Mouse (Mus musculus): Measurements from ENCODE around the gene Vps13d. TPM values are rescaled to one million over a fixed set of nuclear protein-coding genes. Genes with fewer than 3 reads are reported as not detected.
A peak's percentile ranks its signal among the peaks of the same experiment; 100 is the strongest.

Vps13d gene
- total RNA-seq, 2 experiments from 2014 or later = 61.5 to 64.3 TPM

DNA sequence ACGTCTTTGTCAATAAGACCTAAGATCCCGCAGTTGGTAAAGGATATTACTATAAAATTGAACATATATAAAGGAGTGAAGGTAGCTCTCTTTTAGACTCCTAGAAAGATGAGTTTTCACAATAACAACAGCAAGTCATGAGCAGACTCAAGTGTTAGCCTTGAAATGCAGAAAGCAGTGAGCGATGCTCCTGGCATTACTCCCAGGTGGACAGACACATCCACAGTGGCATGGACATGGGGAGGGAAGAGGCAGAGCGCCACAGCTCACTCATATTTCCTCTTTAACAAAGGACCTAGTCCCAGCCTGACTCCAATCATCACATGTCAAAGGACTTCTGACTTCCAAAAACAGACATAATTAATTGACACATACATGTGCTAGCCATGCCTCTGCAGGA is 30.7 kb downstream of the Vps13d start:
- intact Hi-C loops (cut with DNase I) = loop anchor here (5.0 kb wide), 1 partner anchor 397 kb away; no protein-coding TSS in a partner anchor
- no peak for DNase-seq (ENCODE audit: low spot score)

DNA sequence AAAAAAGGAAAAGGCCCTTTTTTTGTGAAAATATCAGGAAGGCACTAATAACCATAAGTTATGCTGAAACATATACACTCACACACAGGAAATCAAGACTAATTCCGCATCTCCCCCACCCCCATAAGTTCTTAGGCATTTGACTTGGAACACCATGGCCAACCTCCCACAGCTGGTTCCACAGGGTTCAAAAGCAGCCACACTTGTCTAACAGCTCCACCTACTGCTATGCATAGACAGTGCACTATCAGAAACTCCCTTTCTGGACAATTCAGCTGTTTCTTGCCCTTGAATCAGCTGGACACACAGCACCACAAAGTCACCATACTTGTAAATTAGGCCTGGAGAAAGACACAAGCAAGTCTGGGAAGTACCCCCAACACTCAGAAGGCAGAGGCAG is 33.6 kb downstream of the Vps13d start:
- DNase-seq (ENCODE audit: low spot score) = no peak
- intact Hi-C loops (cut with DNase I) = loop anchor here (5.0 kb wide), 1 partner anchor 394 kb away; no protein-coding TSS in a partner anchor

DNA sequence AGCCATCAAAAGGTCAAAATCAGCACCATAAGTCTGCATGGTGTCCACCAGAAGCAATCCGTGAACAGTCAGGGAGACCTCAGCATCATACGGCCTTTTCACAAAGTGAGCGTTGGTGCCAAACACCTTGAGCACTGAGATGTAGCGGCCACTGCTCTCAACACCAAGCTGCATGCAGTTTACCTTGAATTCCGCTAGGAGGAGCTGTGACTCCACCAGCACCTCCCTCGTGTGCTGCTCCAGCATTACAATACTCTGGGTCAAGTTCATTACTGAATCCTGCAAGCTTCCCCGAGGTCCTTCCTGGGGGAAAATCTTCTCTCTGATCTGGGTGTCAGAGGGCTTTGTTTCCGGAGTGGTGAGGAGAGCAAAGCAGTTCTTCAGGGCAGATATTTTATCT is 38.8 kb downstream of the Vps13d start:
- DNase-seq (ENCODE audit: low spot score) = peak; percentile 15
- intact Hi-C loops (cut with DNase I) = loop anchor here (2.0 to 5.0 kb wide), 4 partner anchors 36 to 139 kb away; no protein-coding TSS in a partner anchor

DNA sequence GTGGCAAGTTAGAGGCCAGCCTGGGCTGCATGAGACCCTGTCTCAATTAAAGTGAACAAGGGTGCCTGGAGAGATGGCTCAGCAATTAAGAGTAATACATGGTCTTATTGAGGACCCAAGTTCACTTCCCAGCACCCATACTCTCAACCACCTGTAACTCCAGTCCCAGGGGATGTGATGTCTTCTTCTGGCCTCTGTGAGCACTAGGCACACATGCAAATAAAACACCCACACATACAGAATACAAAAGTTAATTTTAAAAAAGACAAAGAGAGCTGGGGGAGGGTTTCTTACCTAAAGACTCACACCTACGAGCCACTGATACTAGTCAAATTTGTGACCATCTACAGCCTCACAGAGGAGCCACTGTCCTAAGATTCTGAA is 43.7 kb downstream of the Vps13d start:
- intact Hi-C loops (cut with DNase I) = no loop called here
- DNase-seq (ENCODE audit: low spot score) = no peak

DNA sequence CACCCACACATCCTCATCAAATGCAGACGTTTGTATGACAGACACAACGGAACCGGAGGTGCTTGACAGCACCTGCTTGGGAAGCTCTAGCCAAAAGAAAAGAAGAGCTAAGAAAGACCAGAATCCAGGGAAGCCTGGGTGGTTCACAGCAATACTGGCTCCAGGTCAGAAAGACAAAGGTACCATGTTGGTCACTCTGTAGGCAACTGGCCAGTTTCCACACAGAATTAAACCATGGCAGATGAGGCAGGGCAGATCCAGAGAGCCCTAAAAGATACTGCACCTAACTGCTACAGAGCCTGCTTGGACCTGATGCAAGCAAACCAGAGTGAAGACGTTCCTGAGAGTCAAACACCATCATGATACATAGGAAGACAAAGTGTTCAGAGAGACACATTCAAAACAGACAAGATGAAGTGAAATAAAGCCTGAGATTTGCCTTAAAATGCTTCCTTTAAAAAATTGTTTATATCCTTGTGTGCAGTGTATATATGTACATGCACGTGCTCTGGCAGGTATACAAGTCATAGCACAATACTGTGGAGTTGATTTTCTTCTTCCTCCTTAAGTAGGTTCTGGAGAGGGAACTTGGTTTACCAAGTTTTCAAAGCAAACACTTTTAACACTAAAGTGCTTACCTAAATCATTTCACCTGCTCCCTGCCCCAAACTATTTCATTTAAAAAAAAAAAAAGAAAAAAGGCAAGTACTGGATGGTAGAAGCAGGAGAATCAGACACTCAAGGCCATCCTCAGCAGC is 44.3 kb downstream of the Vps13d start:
- DNase-seq (ENCODE audit: low spot score) = no peak
- intact Hi-C loops (cut with DNase I) = no loop called here

DNA sequence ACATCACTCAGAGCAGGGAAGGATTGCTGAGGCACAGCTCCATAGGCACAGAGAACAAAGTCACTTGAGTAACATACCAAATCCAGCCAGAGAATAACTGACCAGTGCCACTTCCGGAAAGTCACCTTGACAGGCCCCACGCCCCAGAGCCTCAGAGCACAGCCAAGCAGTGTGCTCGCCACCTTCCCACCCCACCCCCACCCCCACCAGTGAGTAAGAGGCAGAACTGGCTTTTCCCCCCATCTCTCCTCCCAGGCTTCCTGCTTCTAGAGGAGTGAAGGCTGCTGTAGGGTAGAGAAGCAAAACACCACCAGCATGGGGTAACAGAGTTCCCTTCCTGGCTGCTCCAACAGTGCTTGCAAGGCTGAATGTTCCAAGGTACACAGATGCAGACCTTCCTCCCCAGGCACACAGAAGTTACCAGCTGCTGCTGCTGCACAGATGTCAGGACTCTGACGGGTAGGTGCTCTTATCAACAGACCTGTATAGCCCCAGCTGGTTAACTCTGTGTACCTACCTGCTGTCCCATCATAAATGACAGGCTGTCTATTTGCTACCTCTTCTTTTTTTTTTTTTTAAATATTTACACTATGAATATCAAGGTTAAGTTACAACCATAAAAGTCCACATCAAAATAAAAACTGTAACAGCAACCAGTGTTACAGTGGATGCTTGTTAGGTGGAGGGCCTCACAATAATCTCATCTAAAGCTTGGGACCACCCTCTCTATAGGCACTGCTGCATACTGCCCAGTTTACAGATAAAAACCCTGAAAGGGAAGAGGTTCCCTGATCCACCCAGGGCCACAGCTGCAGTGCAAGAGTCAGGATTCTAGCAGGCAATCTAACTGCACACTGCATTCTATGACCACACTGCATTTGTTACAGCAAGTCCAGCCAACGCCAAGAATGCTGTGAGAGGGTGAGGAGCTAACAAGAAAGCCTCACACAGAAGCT is 47.5 kb downstream of the Vps13d start:
- intact Hi-C loops (cut with DNase I) = no loop called here

DNA sequence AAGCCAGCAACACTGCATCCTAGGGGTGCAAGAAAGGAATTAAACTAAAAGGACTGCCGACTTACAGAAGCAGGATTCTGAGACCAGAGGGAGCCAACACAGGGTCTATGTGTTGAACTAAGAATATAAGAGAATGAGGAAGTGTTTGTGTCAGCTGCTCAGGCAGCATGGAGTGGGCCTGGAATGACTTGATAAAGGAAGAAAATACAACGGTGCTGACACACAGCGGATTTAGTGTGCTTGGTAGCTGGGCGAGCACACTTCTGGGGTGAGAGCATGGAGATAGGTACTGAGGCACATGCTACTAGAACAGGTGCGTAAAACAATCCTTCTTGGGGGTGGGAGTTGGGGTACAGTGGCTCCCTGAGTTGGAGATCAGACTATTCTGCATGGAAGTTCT is 51.3 kb downstream of the Vps13d start:
- intact Hi-C loops (cut with DNase I) = no loop called here
- no peak for DNase-seq (ENCODE audit: low spot score)

More for the DNA sequence above, 47.5 kb downstream of the Vps13d start:
- no peak for DNase-seq (ENCODE audit: low spot score)

DNA sequence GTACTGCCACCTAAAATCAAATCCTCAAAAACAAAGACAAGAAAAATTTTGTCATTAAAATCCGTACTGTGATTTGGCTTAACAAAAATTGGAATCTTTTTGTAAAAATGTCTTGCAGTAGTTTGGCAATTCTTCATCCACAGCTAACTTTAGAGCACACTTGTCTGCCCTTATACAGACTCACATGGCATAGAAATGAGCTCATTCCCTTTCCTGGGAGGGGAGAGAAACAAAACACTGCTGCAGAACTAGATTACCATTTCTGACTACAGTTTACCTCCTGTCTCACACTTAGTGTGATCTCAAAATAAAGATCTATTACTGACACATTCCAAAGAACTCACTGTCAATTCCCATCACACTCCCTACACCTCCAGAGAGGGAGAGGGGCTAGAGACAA is 58.1 kb downstream of the Vps13d start:
- DNase-seq (ENCODE audit: low spot score) = no peak
- intact Hi-C loops (cut with DNase I) = no loop called here

DNA sequence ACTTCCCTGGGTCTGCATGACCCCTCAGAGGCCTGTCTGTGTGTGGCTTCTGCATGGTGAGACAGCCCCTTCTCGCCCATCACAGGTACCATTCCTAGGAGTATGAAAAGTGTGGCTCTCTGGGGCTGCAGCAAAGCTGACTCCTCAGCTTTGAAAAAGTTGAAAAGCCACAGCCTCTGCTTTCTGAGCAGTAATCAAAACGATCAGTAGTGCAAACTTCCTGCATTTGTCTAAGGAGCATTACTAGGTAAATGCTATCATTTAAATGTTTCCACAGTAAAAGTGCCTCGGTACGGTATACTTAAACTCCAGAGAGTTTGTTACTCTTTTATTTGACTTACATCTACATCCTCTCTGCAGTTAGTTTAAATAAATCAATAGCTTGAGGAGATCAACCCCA is 59.3 kb downstream of the Vps13d start:
- intact Hi-C loops (cut with DNase I) = no loop called here
- no peak for DNase-seq (ENCODE audit: low spot score)

DNA sequence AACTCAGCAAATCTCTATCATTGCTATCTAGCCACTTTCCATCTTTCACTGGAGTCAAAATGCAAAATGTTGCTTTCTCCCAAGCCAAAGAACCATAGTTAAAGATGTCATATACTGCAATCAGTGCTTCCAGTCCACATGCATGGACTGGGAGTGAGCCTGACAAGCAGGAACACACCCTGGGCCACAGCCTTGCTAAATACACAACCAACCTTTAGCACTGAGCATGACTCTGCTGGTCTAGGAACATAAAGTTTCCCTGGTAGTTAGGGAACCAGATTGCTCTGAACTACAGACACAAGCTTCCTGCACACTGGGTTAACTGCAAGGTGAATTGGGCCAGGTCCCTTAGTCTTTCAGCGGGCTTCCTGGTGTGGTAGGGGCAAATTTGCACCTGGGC is 64.0 kb downstream of the Vps13d start:
- intact Hi-C loops (cut with DNase I) = no loop called here
- DNase-seq (ENCODE audit: low spot score) = no peak

DNA sequence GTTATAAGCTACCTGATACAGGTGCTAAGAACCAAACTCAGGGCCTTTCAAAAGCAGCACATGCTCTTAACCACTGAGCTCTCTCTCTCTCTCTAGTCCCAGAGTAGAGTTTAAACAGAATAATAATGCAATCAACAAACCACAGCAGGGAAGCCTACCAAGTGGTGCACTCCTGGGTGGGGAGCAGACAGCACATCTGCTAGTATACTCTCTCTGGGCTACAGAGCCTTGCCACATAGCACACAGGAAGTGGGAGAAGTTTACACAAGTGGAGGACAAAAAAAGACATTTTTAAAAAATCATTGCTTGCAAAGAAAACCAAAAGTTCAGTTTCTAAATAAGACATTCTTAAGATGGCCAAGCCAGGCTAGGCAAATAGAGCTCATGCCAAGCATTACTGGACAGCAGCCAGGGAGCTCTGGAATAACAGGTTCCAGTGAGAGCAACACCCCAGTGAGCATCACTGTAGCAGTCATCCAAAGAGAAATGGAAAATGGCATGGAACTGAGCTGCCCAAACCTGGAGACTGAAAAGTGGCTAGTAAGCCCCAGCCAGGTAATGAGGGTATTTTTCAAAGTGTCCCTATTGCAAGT is 64.8 kb downstream of the Vps13d start:
- intact Hi-C loops (cut with DNase I) = loop anchor here (5.0 to 10.0 kb wide), 2 partner anchors 43 to 365 kb away; no protein-coding TSS in a partner anchor
- peak; percentile 17 for DNase-seq (ENCODE audit: low spot score)

DNA sequence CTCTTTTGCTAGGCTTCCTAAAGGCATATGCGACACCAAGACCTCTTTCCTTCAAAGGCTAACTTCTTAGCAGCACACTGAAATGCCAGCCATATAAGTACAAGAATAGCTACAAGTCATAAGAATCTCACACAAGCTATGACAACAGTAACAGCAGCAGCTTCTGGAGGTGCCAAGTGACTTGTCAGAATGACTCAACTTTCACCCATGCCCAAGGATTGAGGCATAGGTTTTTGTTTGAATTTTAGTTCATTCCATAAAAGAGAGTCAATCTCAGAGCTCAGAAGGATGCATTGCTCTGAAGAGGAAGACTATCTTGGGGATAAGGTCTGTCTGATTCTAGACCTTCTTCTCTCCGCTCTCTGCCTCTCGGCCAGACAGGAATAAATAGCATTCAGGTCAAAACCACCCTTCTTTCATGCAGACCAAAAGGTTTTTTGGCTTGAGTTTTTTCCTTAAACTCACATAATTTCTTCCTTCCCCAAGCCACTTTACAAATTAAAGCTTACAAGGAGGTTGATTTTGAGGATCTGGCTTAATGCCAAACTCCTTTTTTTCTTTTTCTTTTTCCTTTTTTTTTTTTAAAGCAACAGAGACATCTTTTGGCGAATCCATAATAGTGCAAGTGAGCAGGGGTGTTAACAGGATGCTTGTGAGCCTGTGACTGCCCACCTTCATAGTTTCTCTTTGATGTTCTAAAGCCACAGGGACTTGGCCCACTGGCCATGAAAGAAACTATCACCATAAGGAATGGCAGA is 69.2 kb downstream of the Vps13d start:
- intact Hi-C loops (cut with DNase I) = loop anchor here (5.0 to 10.0 kb wide), 2 partner anchors 38 to 361 kb away; no protein-coding TSS in a partner anchor
- no peak for DNase-seq (ENCODE audit: low spot score)

DNA sequence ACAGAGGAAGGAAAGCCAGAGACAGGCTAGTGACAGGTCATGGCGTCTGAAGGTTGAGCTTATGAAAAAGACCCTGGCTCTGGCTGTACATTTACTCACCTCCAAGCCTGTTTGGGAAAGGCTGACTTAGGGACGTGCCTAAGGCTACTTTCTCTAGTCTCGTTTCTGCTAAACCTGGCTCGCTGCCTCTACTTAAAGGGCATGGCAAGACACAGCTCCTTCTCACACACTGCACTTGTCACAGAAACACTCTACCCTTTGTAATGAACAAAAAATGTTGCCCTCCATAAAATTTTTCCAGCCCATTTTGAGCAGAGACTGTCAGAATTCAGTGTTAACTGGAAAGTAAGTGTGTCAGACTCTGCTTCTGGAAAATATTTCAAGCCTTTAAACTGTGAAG is 70.4 kb downstream of the Vps13d start:
- no peak for DNase-seq (ENCODE audit: low spot score)
- intact Hi-C loops (cut with DNase I) = loop anchor here (10.0 kb wide), 1 partner anchor 360 kb away; no protein-coding TSS in a partner anchor

DNA sequence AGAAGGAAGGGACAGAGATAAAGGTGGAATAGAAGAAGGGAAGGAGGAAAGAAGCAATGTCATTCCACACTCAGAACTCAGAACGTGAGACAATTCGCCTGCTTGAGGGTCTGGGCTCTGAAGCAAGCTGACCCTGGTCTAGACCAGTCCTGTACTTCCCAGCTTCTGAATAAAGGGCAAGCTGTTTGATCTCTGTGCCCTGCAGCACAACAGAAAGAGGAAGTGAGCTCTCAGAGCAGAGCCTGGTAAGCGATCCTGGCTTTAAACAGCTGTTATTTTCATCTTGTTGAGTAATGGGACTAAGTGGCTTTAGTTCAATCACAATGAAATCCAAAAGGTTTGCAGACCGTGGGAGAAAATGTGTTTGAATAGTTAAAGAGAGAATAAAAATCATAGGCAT is 83.2 kb downstream of the Vps13d start:
- intact Hi-C loops (cut with DNase I) = no loop called here
- DNase-seq (ENCODE audit: low spot score) = no peak

DNA sequence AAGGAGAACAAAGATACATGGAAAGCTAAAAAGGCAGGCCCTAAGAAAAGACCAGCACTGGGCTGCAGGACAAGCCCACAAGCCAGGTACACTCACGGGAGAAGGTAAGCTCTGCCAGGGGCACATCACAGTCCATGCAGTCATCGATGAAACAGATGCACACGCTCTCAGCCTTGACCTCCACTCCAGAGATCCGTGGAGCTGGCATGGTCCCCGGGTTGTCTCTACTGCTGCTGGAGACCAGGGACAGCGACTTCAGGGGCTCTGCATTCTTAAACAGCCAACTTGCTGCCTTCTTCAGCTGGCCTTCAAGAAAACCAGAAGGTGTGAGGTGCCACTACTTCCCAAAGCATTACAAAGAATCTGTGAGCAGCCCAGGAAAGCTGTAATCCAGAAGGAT is 84.1 kb downstream of the Vps13d start:
- no peak for DNase-seq (ENCODE audit: low spot score)
- intact Hi-C loops (cut with DNase I) = no loop called here

DNA sequence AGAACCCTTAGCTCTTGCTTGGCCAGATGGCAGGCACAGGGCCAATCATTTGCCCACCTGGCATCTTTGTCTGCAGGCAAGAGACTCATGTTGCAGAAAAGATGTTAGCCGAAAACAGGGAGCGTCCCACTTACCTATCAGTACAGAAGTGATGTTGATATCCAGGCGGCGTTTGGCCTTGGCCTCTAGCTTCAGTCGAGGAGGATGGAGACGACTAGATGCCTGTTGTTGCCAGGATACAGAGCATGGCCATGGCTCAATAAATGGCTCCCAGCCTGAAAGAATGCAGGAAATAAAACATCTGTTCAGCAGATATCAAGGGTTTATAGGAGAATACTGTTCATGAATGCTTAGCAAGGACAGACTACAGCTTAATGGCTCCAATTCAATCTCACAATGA is 88.0 kb downstream of the Vps13d start:
- intact Hi-C loops (cut with DNase I) = no loop called here
- DNase-seq (ENCODE audit: low spot score) = no peak

DNA sequence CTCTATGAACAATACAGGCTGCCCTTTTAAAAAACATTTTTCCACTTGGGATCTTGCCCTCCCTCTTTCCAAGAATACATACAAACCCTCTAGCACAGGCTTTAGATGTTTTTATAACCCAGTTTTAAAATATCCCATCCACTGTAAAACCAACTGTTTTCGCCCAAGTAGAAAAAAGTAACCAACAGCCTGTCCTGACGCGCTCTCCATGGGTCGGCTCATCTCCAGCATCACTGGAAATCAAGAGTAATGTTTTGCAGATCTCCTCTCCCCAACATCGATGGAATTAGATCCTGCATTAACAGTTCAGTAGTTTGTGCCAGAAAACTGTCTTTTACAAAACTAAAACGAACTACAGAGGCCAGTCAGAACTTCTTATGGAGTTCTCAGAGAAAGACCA is 89.5 kb downstream of the Vps13d start:
- no peak for DNase-seq (ENCODE audit: low spot score)
- intact Hi-C loops (cut with DNase I) = no loop called here

DNA sequence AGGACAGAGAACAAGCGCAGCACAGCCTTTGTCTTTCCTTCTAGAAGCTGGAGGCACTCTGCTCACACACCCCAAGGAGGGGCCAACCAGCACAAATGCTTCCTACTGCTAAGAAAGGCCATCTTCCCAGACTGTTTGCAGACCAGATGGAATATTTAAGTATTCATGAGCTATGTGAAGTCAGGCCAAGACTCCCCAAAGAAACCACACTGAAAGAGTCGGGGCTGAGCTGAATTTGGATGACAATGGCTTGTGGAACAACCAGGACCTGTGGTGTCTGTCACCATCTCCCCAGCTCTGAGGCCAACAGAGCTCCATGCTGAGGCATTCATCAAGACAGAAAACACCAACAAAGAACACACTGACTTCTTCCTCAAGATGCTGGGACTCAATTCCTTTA is 89.9 kb downstream of the Vps13d start:
- intact Hi-C loops (cut with DNase I) = no loop called here
- no peak for DNase-seq (ENCODE audit: low spot score)

DNA sequence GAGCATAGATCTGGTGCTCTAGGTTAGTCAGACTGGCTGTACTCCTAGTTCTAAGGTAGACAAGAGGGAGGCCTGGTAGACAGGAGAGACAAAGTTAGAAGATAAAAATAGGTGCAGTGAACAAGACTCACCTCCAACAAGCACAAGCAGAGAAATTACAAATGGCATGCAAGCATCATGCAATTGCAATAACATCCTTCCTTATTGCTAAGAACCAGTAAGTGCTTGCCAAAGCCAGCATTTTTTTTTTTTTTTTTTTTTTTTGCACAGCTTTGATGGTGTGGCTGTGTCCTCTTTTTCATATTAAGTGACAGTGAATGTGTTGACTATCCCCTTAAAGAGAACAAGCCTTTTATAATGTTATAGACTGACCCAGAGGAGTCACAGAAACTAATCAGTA is 91.2 kb downstream of the Vps13d start:
- intact Hi-C loops (cut with DNase I) = no loop called here
- DNase-seq (ENCODE audit: low spot score) = no peak
